Mouse (Mus musculus): ENCODE data around the gene Map3k15. TPM values are rescaled to one million over a fixed set of nuclear protein-coding genes. Genes with fewer than 3 reads are reported as not detected.
A peak's percentile ranks its signal among the peaks of the same experiment; 100 is the strongest.

The Map3k15 gene
- polyA plus RNA-seq, 1 experiment from 2014 or later, result 0.06 TPM

DNA sequence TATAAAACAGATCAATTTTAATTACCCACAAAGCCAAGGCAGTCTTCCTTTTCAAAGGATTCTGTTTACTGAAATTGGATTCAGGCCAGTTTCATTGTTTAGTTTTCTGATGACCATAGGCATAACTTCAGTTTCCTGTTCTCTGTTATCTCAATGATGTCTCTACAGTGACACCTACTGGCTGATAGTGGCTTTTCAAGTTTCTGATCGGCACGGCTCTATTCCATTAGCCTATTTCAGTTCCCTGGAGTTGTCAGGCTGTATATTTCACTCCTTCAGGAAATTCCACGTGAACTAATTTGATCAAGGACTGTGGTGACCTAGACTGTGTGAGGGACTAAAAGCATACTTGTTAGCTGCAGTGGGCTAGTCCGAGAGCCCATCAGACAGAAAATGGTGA lies 25.0 kb upstream of the Map3k15 start:
- WGBS, result 33% methylated on average over 4 of the region's 4 CpGs
- Histone ChIP-seq H3K4me1 (ENCODE audit: control insufficient read depth, insufficient read depth, low read length) (no peaks in the 10 kb centered on the region), H3K27me3 (ENCODE audit: control insufficient read depth, insufficient read depth, low read length) (0 out of 2 replicates have a peak, but pooled peaks cover 2% of the 10 kb centered on the region), H3K27ac (replicated peaks; ENCODE audit: low read depth, low read length) (no peak overlapping the region), H3K4me2 (ENCODE audit: low read depth, low read length) (no peak overlapping the region), H3K9me3 (replicated peaks; ENCODE audit: control insufficient read depth, low read length) (no peaks in the 10 kb centered on the region), H3K36me3 (replicated peaks; ENCODE audit: control insufficient read depth, insufficient read depth, low read depth, low read length) (no peaks in the 10 kb centered on the region), H3K4me3 (ENCODE audit: low read depth, low read length) (no peak overlapping the region), H3K9ac (replicated peaks; ENCODE audit: low read length) (no peak overlapping the region)
- DNase-seq (ENCODE audit: low spot score) (peak; percentile 82), ATAC-seq (replicated peaks; ENCODE audit: insufficient number of reproducible peaks, low FRiP score, low TSS enrichment, low read depth) (no peak)

DNA sequence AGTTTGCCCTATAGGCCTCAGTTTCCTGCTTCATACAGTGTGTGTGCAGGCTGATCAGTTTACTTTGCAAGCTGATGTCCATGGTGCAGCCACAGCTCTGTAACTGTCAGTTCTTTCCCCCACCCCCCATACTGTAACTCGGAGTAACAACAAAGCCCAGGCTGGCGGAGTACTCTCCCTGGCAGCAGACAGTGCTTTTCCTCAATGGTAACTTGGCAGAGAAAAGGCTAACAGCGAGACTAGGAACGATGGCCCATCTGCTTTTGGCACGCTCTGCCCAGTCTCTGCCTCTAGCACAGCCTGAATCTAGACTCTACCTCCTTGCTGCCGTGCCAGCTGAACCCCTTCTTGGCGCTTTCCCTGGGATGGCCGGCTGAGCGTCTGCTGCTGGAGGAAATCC lies 24.3 kb upstream of the Map3k15 start:
- no peak overlapping the region for H3K4me2 ChIP-seq (ENCODE audit: low read depth, low read length)
- H3K9me3 ChIP-seq (replicated peaks; ENCODE audit: control insufficient read depth, low read length), result no peaks in the 10 kb centered on the region
- WGBS, result 84% methylated on average over 9 of the region's 9 CpGs
- H3K36me3 ChIP-seq (replicated peaks; ENCODE audit: control insufficient read depth, insufficient read depth, low read depth, low read length), result no peaks in the 10 kb centered on the region
- H3K4me1 ChIP-seq (ENCODE audit: control insufficient read depth, insufficient read depth, low read length), result no peaks in the 10 kb centered on the region
- H3K4me3 ChIP-seq (ENCODE audit: low read depth, low read length), result no peak overlapping the region
- H3K27ac ChIP-seq (replicated peaks; ENCODE audit: low read depth, low read length), result no peak overlapping the region
- 0 out of 2 replicates have a peak, but pooled peaks cover 2% of the 10 kb centered on the region for H3K27me3 ChIP-seq (ENCODE audit: control insufficient read depth, insufficient read depth, low read length)
- DNase-seq (ENCODE audit: low spot score), result no peak
- ATAC-seq (replicated peaks; ENCODE audit: insufficient number of reproducible peaks, low FRiP score, low TSS enrichment, low read depth), result no peak
- H3K9ac ChIP-seq (replicated peaks; ENCODE audit: low read length), result no peak overlapping the region

DNA sequence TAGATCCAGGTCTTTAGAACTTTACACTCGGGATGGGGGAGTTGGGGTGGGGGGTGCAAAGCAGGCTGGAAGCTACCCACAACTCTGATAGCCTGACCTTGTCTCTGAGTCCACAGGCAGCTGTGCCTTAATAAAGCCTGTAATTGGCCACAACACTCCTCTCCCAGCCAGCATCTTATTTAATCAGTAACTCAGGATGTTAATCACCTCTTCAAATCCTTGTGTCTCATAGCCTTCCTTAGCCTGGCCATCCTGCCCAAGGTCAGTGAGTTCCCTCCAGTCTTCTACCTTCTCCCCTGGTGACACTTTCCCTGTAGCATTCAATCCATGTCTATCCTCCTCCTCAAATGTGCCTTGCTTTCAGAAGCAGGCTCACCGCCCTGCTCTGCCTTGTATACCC lies 19.2 kb upstream of the Map3k15 start:
- no peak overlapping the region for H3K9ac ChIP-seq (replicated peaks; ENCODE audit: low read length)
- no peak for DNase-seq (ENCODE audit: low spot score)
- H3K36me3 ChIP-seq (replicated peaks; ENCODE audit: control insufficient read depth, insufficient read depth, low read depth, low read length), result no peaks in the 10 kb centered on the region
- no peak for ATAC-seq (replicated peaks; ENCODE audit: insufficient number of reproducible peaks, low FRiP score, low TSS enrichment, low read depth)
- no peak overlapping the region for H3K27ac ChIP-seq (replicated peaks; ENCODE audit: low read depth, low read length)
- 0 out of 2 replicates have a peak, but pooled peaks cover under 1% of the 10 kb centered on the region for H3K27me3 ChIP-seq (ENCODE audit: control insufficient read depth, insufficient read depth, low read length)
- no peaks in the 10 kb centered on the region for H3K9me3 ChIP-seq (replicated peaks; ENCODE audit: control insufficient read depth, low read length)
- WGBS, result 83% methylated on average over 2 of the region's 2 CpGs
- H3K4me2 ChIP-seq (ENCODE audit: low read depth, low read length), result no peak overlapping the region
- H3K4me1 ChIP-seq (ENCODE audit: control insufficient read depth, insufficient read depth, low read length), result no peaks in the 10 kb centered on the region
- H3K4me3 ChIP-seq (ENCODE audit: low read depth, low read length), result no peak overlapping the region

GRCm38 (mm10) chrX:159971091-159971779 lies 17.0 kb upstream of the Map3k15 start:
- Histone ChIP-seq H3K4me2 (ENCODE audit: low read depth, low read length) (no peak overlapping the region), H3K9me3 (replicated peaks; ENCODE audit: control insufficient read depth, low read length) (no peaks in the 10 kb centered on the region), H3K27me3 (ENCODE audit: control insufficient read depth, insufficient read depth, low read length) (no peaks in the 10 kb centered on the region), H3K9ac (replicated peaks; ENCODE audit: low read length) (no peak overlapping the region), H3K27ac (replicated peaks; ENCODE audit: low read depth, low read length) (no peak overlapping the region), H3K36me3 (replicated peaks; ENCODE audit: control insufficient read depth, insufficient read depth, low read depth, low read length) (no peaks in the 10 kb centered on the region), H3K4me1 (ENCODE audit: control insufficient read depth, insufficient read depth, low read length) (no peaks in the 10 kb centered on the region), H3K4me3 (ENCODE audit: low read depth, low read length) (no peak overlapping the region)
- DNase-seq (ENCODE audit: low spot score) (no peak), ATAC-seq (replicated peaks; ENCODE audit: insufficient number of reproducible peaks, low FRiP score, low TSS enrichment, low read depth) (no peak)
- WGBS, result 38% methylated on average over 3 of the region's 3 CpGs

- no peaks in the 10 kb centered on the region for H3K36me3 ChIP-seq (replicated peaks; ENCODE audit: control insufficient read depth, insufficient read depth, low read depth, low read length)
- no peak overlapping the region for H3K27ac ChIP-seq (replicated peaks; ENCODE audit: low read depth, low read length)
- WGBS, result 29% methylated on average over 5 of the region's 5 CpGs
- H3K4me3 ChIP-seq (ENCODE audit: low read depth, low read length), result no peak overlapping the region
- no peak overlapping the region for H3K9ac ChIP-seq (replicated peaks; ENCODE audit: low read length)
- H3K4me1 ChIP-seq (ENCODE audit: control insufficient read depth, insufficient read depth, low read length), result no peaks in the 10 kb centered on the region
- peak; percentile 74 for DNase-seq (ENCODE audit: low spot score)
- no peaks in the 10 kb centered on the region for H3K27me3 ChIP-seq (ENCODE audit: control insufficient read depth, insufficient read depth, low read length)
- no peaks in the 10 kb centered on the region for H3K9me3 ChIP-seq (replicated peaks; ENCODE audit: control insufficient read depth, low read length)
- ATAC-seq (replicated peaks; ENCODE audit: insufficient number of reproducible peaks, low FRiP score, low TSS enrichment, low read depth), result no peak
- H3K4me2 ChIP-seq (ENCODE audit: low read depth, low read length), result no peak overlapping the region
Observed at GRCm38 (mm10) chrX:159973730-159974129, 14.5 kb upstream of the Map3k15 start.

DNA sequence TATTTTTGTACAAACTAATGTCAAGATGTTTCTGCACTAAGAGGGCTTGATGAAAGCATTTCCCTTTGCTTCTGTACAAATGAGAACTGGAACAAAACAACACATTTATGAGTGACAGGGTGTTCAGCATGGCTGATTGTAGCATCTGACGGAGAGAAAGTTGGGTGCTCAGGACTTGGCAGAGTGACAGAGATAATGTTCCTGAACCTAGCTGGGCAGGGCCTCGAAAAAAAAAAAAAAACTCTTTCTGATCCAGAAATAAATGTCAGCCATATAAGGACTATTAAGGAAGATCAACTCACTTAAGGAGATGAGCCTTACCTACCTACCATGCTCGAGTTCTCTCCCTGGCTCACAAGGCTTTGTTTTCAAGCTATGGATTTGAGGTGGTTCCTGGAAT lies 12.0 kb upstream of the Map3k15 start:
- DNase-seq (ENCODE audit: low spot score), result no peak
- Histone ChIP-seq H3K9ac (replicated peaks; ENCODE audit: low read length) (no peak overlapping the region), H3K4me2 (ENCODE audit: low read depth, low read length) (no peak overlapping the region), H3K4me3 (ENCODE audit: low read depth, low read length) (no peak overlapping the region), H3K36me3 (replicated peaks; ENCODE audit: control insufficient read depth, insufficient read depth, low read depth, low read length) (no peaks in the 10 kb centered on the region), H3K27ac (replicated peaks; ENCODE audit: low read depth, low read length) (no peak overlapping the region), H3K27me3 (ENCODE audit: control insufficient read depth, insufficient read depth, low read length) (no peaks in the 10 kb centered on the region), H3K4me1 (ENCODE audit: control insufficient read depth, insufficient read depth, low read length) (no peaks in the 10 kb centered on the region), H3K9me3 (replicated peaks; ENCODE audit: control insufficient read depth, low read length) (no peaks in the 10 kb centered on the region)
- ATAC-seq (replicated peaks; ENCODE audit: insufficient number of reproducible peaks, low FRiP score, low TSS enrichment, low read depth), result no peak
- 71% methylated on average over 3 of the region's 3 CpGs for WGBS

DNA sequence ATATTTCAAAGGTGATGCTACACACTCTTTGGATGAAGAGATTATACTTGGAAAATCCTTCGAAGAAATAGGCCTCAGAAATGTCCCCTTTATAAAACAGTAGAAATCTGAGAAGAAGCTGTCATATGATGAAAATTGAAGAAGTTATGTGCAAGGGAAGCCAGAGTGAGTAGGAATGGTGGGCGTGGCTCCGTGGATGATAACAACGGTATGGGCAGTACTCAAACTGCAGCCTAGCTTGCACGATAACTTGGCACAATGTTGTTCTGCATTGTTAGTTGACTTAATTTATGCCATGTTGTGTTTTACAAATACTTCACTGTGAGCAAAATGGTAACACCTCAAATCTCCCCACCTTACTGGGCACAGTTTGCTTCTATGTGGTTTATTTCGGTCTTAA lies 7.6 kb downstream of the Map3k15 start:
- no peak for DNase-seq (ENCODE audit: low spot score)
- Histone ChIP-seq H3K4me2 (ENCODE audit: low read depth, low read length) (no peak overlapping the region), H3K4me1 (ENCODE audit: control insufficient read depth, insufficient read depth, low read length) (no peaks in the 10 kb centered on the region), H3K9ac (replicated peaks; ENCODE audit: low read length) (no peak overlapping the region), H3K27ac (replicated peaks; ENCODE audit: low read depth, low read length) (no peak overlapping the region), H3K4me3 (ENCODE audit: low read depth, low read length) (no peak overlapping the region), H3K9me3 (replicated peaks; ENCODE audit: control insufficient read depth, low read length) (no peaks in the 10 kb centered on the region), H3K36me3 (replicated peaks; ENCODE audit: control insufficient read depth, insufficient read depth, low read depth, low read length) (no peaks in the 10 kb centered on the region), H3K27me3 (ENCODE audit: control insufficient read depth, insufficient read depth, low read length) (no peaks in the 10 kb centered on the region; the same call in 1 of the 2 replicates)
- ATAC-seq (replicated peaks; ENCODE audit: insufficient number of reproducible peaks, low FRiP score, low TSS enrichment, low read depth), result no peak
- WGBS, result 82% methylated on average over 6 of the region's 6 CpGs

- Histone ChIP-seq H3K9ac (replicated peaks; ENCODE audit: low read length) (no peak overlapping the region), H3K4me1 (ENCODE audit: control insufficient read depth, insufficient read depth, low read length) (no peaks in the 10 kb centered on the region), H3K4me2 (ENCODE audit: low read depth, low read length) (no peak overlapping the region), H3K36me3 (replicated peaks; ENCODE audit: control insufficient read depth, insufficient read depth, low read depth, low read length) (no peaks in the 10 kb centered on the region), H3K27me3 (ENCODE audit: control insufficient read depth, insufficient read depth, low read length) (no peaks in the 10 kb centered on the region), H3K4me3 (ENCODE audit: low read depth, low read length) (no peak overlapping the region), H3K9me3 (replicated peaks; ENCODE audit: control insufficient read depth, low read length) (no peaks in the 10 kb centered on the region), H3K27ac (replicated peaks; ENCODE audit: low read depth, low read length) (no peak overlapping the region)
- 82% methylated on average over 1 of the region's 1 CpGs for WGBS
- ATAC-seq (replicated peaks; ENCODE audit: insufficient number of reproducible peaks, low FRiP score, low TSS enrichment, low read depth), result no peak
- no peak for DNase-seq (ENCODE audit: low spot score)
Observed at GRCm38 (mm10) chrX:160053306-160053705, 65.1 kb downstream of the Map3k15 start.
